Comparison of ENCODE assay signal across 8 mouse cellular contexts in genomic region chr4:126753268-126754230, GRCm38 (mm10). TPM values are rescaled to one million over a fixed set of nuclear protein-coding genes. Genes with fewer than 3 reads are reported as not detected.
DNase-seq lines count a peak whose midpoint lies in the region; ATAC-seq and TF ChIP-seq lines count a peak whose summit lies in the region.

Gene Ncdn, minus strand, starts transcription at chr4:126753438.
Gene AU040320, plus strand, starts transcription at chr4:126753544.

- no peak for TF ChIP-seq CTCF in layer of hippocampus, adult 2 months (conservative IDR thresholded peaks at IDR 0.05)
- no peak for TF ChIP-seq CTCF in lung, embryonic 14.5 days (IDR thresholded peaks at IDR 0.05; ENCODE audit: low read depth)
- no peak for TF ChIP-seq CTCF in olfactory bulb, adult 2 months (IDR thresholded peaks at IDR 0.05; ENCODE audit: insufficient read depth, low read depth, low read length)
- TF ChIP-seq CTCF in thymus, adult 2 months (IDR thresholded peaks at IDR 0.05; ENCODE audit: borderline replicate concordance, control insufficient read depth, extremely low read depth, insufficient read depth, low read length, poor library complexity): 0 out of 2 replicates have a peak, but pooled peaks have one; percentile 19

- peak within 1 kb of the TSS; percentile 94 for H3K4me2 ChIP-seq in forebrain, embryonic 15.5 days (replicated peaks)
- peak within 1 kb of the TSS; percentile 93 for H3K4me2 ChIP-seq in lung, embryonic 14.5 days

- peak; percentile 97 for ATAC-seq in forebrain, embryonic 15.5 days (replicated peaks)
- peak; percentile 99 for ATAC-seq in lung, embryonic 14.5 days (ENCODE audit: insufficient read depth)

- H3K36me3 ChIP-seq in forebrain, embryonic 15.5 days: peaks cover 8% of the 10 kb centered on the region
- H3K36me3 ChIP-seq in lung, embryonic 14.5 days (ENCODE audit: insufficient read depth): peaks cover 31% of the 10 kb centered on the region
- H3K36me3 ChIP-seq in thymus, adult 2 months (ENCODE audit: control insufficient read depth, insufficient read depth, low read length): no peaks in the 10 kb centered on the region

- H3K4me1 ChIP-seq in forebrain, embryonic 15.5 days: peaks cover 54% of the 10 kb centered on the region
- H3K4me1 ChIP-seq in lung, embryonic 14.5 days (ENCODE audit: insufficient read depth): peaks cover 7% of the 10 kb centered on the region; the same call in 1 of the 2 replicates
- peaks cover 24% of the 10 kb centered on the region for H3K4me1 ChIP-seq in olfactory bulb, adult 2 months (ENCODE audit: control insufficient read depth, insufficient read depth, low read length)
- H3K4me1 ChIP-seq in thymus, adult 2 months (replicated peaks; ENCODE audit: control insufficient read depth, insufficient read depth, low read length): peaks cover 10% of the 10 kb centered on the region

- H3K4me3 ChIP-seq in forebrain, embryonic 15.5 days: peak within 1 kb of the TSS; percentile 99
- peak within 1 kb of the TSS; percentile 72 for H3K4me3 ChIP-seq in layer of hippocampus, adult 2 months
- H3K4me3 ChIP-seq in lung, embryonic 14.5 days (ENCODE audit: low read depth, low read length): peak within 1 kb of the TSS; percentile 88
- peak within 1 kb of the TSS; percentile 90 for H3K4me3 ChIP-seq in olfactory bulb, adult 2 months (ENCODE audit: insufficient read depth, low read depth, low read length)
- peak within 1 kb of the TSS; percentile 78 for H3K4me3 ChIP-seq in thymus, adult 2 months (ENCODE audit: control insufficient read depth, insufficient read depth, low read length)

- intact Hi-C loops in heart, postnatal 25 days (cut with DNase I): loop anchor here (5.0 to 10.0 kb wide), 2 partner anchors 76 to 211 kb away; partner anchors contain the start of genes Psmb2 and Zmym4

- peak; percentile 91 for TF ChIP-seq POLR2A in olfactory bulb, adult 2 months (IDR thresholded peaks at IDR 0.05; ENCODE audit: insufficient read depth, low read depth, low read length)
- peak; percentile 56 for TF ChIP-seq POLR2A in thymus, adult 2 months (IDR thresholded peaks at IDR 0.05; ENCODE audit: control insufficient read depth, extremely low read depth, insufficient read depth, low read length, poor library complexity)

- H3K9me3 ChIP-seq in forebrain, embryonic 15.5 days: no peaks in the 10 kb centered on the region
- no peaks in the 10 kb centered on the region for H3K9me3 ChIP-seq in lung, embryonic 14.5 days (ENCODE audit: low read depth, low read length)

- DNase-seq in ES-CJ7 (ENCODE audit: low read depth, low spot score): peak; percentile 98
- DNase-seq in cerebellum, adult 11 months: peak; percentile 99
- DNase-seq in heart, postnatal 25 days (ENCODE audit: low spot score): peak; percentile 95
- peak; percentile 96 to 98 for DNase-seq in layer of hippocampus, adult 2 months (ENCODE audit: low spot score in 2 of 2)
- peak; percentile 96 for DNase-seq in lung, embryonic 14.5 days
- DNase-seq in thymus, adult 2 months: peak; percentile 95

- peak within 1 kb of the TSS; percentile 98 for H3K9ac ChIP-seq in forebrain, embryonic 15.5 days (replicated peaks)
- peak within 1 kb of the TSS; percentile 64 for H3K9ac ChIP-seq in lung, embryonic 14.5 days

- no peaks in the 10 kb centered on the region for H3K27me3 ChIP-seq in forebrain, embryonic 15.5 days
- no peaks in the 10 kb centered on the region for H3K27me3 ChIP-seq in lung, embryonic 14.5 days (ENCODE audit: insufficient read depth, low read length)
- H3K27me3 ChIP-seq in thymus, adult 2 months (ENCODE audit: control insufficient read depth, insufficient read depth, low read length): no peaks in the 10 kb centered on the region

- WGBS in forebrain, embryonic 15.5 days: under 1% methylated on average over 70 of the region's 71 CpGs
- WGBS in lung, embryonic 14.5 days: under 1% methylated on average over 70 of the region's 71 CpGs
- under 1% methylated on average over 71 of the region's 71 CpGs for WGBS in olfactory bulb, adult 2 months
- under 1% methylated on average over 71 of the region's 71 CpGs for WGBS in thymus, adult 2 months

- peak within 1 kb of the TSS; percentile 99 for H3K27ac ChIP-seq in forebrain, embryonic 15.5 days (replicated peaks)
- peak within 1 kb of the TSS; percentile 97 for H3K27ac ChIP-seq in layer of hippocampus, adult 2 months
- peak within 1 kb of the TSS; percentile 96 for H3K27ac ChIP-seq in lung, embryonic 14.5 days (ENCODE audit: low read depth)
- peak within 1 kb of the TSS; percentile 98 for H3K27ac ChIP-seq in olfactory bulb, adult 2 months (ENCODE audit: insufficient read depth, low read depth, low read length)
- no peak within 1 kb of the TSS for H3K27ac ChIP-seq in thymus, adult 2 months (ENCODE audit: control insufficient read depth, insufficient read depth, low read length)

RNA-seq across cellular contexts. Expression of gene Ncdn, which starts in this region (rescaled TPM):
- polyA plus RNA-seq in forebrain, embryonic 15.5 days (2015; fragmentation: Nextera tagmentation; extraction: Ambion mirVana): 95.0 and 102 TPM in 2 replicates
- total RNA-seq in heart, postnatal 25 days (2021): 10 to 100 TPM; 14.7 TPM
- total RNA-seq in layer of hippocampus, adult 2 months (2021): 1,000 to 10,000 TPM; 1,998 to 2,007 TPM
- polyA plus RNA-seq in lung, embryonic 14.5 days (2014; fragmentation: Nextera tagmentation; extraction: Ambion mirVana): 28.7 and 30.4 TPM in 2 replicates
- polyA plus RNA-seq in olfactory bulb, adult 2 months (2012; ENCODE audit: insufficient read depth, insufficient read length, low replicate concordance, missing spikeins): 194 and 284 TPM in 2 replicates
- 53.6 and 60.4 TPM in 2 replicates for polyA plus RNA-seq in thymus, adult 2 months (2012; rRNA removed)

RNA-seq across cellular contexts. Expression of gene AU040320, which starts in this region (rescaled TPM):
- 32.2 and 35.4 TPM in 2 replicates for polyA plus RNA-seq in forebrain, embryonic 15.5 days (2015; fragmentation: Nextera tagmentation; extraction: Ambion mirVana)
- 10 to 100 TPM; 29.6 to 33.5 TPM for total RNA-seq in heart, postnatal 25 days (2021)
- total RNA-seq in layer of hippocampus, adult 2 months (2021): 10 to 100 TPM; 68.7 to 72.4 TPM
- 20.9 and 23.1 TPM in 2 replicates for polyA plus RNA-seq in lung, embryonic 14.5 days (2014; fragmentation: Nextera tagmentation; extraction: Ambion mirVana)
- polyA plus RNA-seq in olfactory bulb, adult 2 months (2012; ENCODE audit: insufficient read depth, insufficient read length, low replicate concordance, missing spikeins): not detected in 2 replicates
- 31.6 and 40.0 TPM in 2 replicates for polyA plus RNA-seq in thymus, adult 2 months (2012; rRNA removed)

Comparison
In these comparisons a context has a peak if more than half of its experiments do, and no peak if none do; other contexts are left out.
1. RNA of gene Ncdn (total RNA-seq): 1,998 to 2,007 TPM in layer of hippocampus, adult 2 months; 14.7 TPM in heart, postnatal 25 days; every median in the first group is over 100 times any median in the second.
2. Peak in every context shown above with its lines, with median percentiles within 50 percentile points of each other: DNase-seq and H3K4me3 ChIP-seq.